Mouse (Mus musculus) Muller cell, postnatal 12 days (primary cell): ENCODE results near the gene Ntng1.
"Not testable (repeated sequence)": the region's sequence is repeated elsewhere in the genome, so short reads cannot be mapped to it uniquely, and the experiment has no call there.

ENCODE experiments used
- DNase-seq: peaks from one replicate; pipeline ENCODE4 v3.0.0-alpha.2; 2015; ENCODE audit errors: inconsistent ontology term

Gene Ntng1

GRCm38 (mm10) chr3:109782289-109782951 lies 361.4 kb downstream of the Ntng1 start:
- peak; percentile 39 for DNase-seq

DNA sequence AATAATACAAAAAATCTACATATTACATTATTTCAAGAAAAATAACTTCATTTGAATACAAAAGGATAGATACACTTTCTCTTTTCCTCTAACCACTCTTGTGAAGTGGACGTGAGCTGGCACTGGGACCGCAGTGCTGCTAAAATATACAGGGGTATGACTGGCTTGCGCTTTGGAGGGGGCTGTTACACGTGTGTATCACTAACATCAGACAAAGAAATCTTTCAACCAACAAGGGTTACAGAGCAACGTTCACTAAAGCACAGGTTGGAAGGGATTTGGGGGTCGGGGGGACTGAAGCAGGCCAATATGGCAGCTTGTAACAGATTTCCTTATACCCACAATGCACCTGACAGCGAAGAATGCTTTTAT lies 361.9 kb downstream of the Ntng1 start:
- no peak for DNase-seq

DNA sequence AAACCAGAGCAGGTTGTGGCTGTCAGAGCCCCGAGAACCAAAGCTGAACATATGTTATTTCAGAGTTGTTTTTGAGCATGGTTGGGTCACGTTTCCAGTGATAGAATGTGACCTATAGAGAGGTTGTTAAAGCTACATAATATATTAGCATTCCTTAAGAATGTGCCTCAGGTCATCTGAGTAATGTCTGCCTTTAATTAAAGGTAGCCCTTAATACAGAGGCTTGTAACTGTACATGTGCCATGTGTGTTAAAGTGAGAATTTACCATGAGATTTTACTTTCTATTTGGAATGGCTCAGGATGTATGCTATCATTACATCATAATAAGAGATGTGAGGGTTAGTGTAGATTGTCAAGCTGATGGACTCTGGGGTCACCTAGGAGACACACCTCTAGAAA lies 368.6 kb downstream of the Ntng1 start:
- no peak for DNase-seq

- no peak for DNase-seq
Observed at GRCm38 (mm10) chr3:109772120-109772519, 371.7 kb downstream of the Ntng1 start.

- no peak for DNase-seq
Observed at GRCm38 (mm10) chr3:109766939-109767338, 376.9 kb downstream of the Ntng1 start.

GRCm38 (mm10) chr3:109765608-109766007 lies 378.2 kb downstream of the Ntng1 start:
- DNase-seq, result peak; percentile 84

DNA sequence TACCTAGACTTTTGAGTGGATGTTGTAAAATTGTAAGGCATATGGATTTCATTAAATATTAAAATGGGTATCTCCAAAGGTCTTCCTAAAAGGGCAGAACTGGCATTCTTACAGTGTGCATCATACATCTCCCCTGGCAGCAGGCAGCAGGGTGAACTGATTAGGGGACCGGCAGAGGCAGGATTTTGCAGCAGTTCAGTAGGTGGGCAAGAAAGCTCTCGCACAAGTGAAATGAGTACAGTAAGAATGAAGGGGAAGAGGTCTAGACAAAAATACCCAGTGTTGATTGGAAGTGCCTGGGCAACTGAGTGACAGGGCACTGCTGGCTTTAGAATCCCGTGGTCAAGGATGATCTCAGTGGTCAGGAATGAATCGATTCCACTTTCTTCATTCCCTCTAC lies 378.7 kb downstream of the Ntng1 start:
- DNase-seq, result no peak

DNA sequence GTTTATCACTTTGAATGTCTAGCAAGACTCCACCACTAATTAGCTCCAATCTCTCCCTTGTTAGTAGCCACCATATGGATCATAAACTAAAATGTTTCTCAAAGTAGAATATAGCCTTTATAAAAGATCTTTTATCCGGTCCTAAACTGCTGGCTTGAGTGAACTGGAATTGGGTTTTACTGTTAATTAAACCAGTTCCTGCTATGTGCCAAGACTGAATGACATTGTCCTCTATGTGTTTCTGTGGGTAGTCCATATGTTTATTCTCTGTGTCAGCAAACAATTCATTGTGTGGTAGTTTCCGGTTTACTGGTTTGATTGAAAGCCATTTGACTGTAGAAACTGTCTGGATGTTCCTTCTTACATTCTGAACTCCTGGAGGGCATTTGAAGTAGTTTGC lies 387.4 kb downstream of the Ntng1 start:
- DNase-seq, result no peak

DNA sequence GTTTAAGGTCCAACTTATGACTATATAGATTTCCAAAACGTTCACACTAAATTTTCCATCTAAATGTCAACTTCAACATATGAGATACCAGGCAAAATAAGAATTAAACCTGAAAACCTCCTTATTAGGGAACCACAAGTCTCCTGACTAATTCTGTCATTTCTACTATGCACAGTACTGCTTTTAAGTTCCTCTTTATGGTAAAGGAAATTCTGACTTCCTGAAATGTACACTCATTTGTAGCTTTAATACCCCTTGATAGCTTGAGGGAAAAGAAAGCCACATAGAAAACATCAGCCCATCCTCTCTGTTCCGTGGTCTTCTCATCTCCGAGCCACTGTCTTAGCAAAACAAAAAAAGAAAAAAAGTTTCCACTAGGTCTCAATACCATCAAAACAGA lies 396.2 kb downstream of the Ntng1 start:
- not testable (repeated sequence) for DNase-seq

- DNase-seq, result peak; percentile 74
Observed at GRCm38 (mm10) chr3:109740466-109741102, 403.2 kb downstream of the Ntng1 start.

- DNase-seq, result peak; percentile 27
Observed at GRCm38 (mm10) chr3:109732327-109733182, 411.3 kb downstream of the Ntng1 start.

- DNase-seq, result peak; percentile 22
Observed at GRCm38 (mm10) chr3:109731592-109732230, 412.1 kb downstream of the Ntng1 start.
